Mouse (Mus musculus) retina, postnatal 1 day (tissue): ENCODE measurements around the gene Gne.
A peak's percentile ranks its signal among the peaks of the same experiment; 100 is the strongest.

Source experiments
- DNase-seq: peaks from one replicate; pipeline ENCODE4 v3.0.0-alpha.2; 2012

The Gne gene

DNA sequence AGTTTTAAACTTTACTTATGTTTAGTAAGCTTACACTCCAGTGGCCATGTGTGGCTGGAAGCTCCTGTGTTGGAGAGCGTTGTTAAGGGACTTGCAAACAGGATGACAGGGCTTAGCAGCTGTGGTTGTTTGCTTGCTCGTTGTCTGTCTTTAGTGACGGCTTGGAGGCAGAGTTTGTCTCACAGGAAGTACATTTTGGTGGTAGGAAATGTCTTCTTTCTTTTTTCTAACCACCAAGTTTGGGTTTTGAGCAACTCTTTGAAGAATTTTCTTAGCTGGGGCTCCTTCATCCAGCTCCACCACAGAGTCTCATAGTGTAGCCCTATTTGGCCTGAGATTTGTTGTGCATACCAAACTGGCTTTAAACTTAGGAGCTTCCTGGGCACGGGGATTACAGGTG lies 61.7 kb downstream of the Gne start:
- DNase-seq = no peak

GRCm38 (mm10) chr4:44016791-44017190 lies 67.2 kb downstream of the Gne start:
- DNase-seq = no peak

DNA sequence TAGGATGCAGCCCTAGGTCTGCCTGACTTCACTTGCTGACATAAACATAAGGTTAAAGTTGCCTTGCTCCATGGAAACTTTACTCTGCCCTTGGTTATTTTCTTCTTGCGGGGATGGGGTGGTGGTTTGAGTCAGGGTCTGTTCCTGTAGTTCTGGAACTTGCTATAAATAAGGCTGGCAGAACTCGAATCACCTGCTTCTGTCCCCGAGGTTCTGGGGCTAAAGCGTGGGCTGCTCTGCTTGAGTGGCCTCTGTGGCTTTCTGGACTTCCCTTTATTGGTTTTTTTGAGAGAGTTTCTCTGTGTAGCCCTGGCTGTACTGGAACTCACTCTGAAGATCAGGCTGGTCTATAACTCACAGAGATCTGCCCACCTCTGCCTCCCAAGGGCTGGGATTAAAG lies 67.9 kb downstream of the Gne start:
- DNase-seq = no peak

DNA sequence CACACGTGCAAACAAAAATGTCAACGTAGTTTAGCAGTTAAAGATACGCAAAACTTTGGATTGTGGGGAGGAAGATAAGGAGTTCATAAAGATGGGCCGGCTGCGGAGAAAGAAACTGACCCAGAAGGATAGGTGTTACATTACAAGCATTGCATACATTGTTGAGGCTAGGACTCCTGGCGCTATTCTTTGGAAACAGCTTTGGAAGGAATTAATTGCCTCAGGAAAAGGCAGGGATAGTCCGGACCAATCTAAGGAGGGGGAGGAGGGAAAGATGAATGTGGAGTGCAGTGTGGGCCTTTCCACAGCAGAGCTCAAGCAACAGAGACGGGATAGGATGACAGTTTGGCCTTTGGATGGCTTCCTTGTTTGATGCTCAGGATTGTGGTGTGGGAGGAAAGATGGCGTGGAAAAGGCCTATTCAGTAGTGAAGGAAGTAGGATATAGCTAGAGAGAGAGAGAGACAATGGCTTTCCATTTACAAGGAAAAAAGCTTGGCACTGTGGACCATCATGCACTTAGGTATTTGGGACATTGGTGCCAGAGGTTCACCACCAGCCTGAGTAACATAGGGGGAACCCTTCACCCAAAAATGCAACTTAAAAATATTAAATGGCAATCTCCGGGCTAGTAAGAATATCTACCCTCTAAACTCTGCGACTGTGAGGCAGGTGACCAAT lies 70.4 kb downstream of the Gne start:
- DNase-seq = no peak

DNA sequence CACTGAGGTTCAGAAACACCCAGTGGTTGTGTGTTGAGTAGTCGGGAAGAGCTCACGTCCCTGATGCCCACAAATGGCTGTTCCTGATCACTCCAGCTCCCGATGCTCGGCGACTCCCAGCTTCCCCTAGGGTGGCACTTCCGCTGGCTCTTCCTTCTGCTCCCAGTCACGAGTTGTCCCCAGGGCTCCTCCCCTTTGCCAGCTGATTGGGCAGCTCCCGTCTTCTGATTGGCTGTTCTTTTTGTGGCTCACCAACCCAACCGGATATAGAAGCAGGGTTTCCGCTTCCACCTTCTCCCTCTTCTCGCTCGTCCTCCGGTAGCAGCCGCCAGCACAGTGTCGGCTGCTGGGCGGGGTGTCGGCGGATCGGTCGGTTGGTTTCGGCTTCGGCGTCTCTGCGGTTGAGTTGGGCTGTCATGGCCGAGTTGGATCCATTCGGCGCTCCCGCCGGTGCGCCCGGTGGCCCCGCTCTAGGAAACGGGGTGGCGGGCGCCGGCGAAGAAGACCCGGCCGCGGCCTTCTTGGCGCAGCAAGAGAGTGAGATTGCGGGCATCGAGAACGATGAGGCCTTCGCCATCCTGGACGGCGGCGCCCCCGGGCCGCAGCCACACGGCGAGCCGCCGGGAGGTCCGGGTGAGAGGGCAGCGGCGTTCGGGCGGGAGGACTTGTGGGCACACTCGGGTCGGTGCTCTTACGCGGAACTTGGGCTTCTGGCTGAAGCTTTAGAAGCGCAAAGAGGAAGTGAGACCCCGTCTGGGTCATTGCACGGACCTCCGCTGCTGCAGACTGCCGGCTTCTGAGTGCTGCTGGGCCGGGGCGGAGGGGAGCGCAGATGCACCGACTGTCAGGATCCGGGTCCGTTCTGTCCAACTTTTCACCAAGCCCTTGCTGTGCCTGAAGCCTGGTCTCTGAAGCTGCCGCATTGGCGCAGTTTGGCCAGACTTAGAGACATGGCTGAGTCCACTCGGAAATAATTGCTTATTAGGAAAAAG lies 71.3 kb downstream of the Gne start:
- DNase-seq = peak; percentile 98

GRCm38 (mm10) chr4:44011799-44012198 lies 72.2 kb downstream of the Gne start:
- no peak for DNase-seq

- no peak for DNase-seq
Measured at GRCm38 (mm10) chr4:44010893-44011292, 73.1 kb downstream of the Gne start.

DNA sequence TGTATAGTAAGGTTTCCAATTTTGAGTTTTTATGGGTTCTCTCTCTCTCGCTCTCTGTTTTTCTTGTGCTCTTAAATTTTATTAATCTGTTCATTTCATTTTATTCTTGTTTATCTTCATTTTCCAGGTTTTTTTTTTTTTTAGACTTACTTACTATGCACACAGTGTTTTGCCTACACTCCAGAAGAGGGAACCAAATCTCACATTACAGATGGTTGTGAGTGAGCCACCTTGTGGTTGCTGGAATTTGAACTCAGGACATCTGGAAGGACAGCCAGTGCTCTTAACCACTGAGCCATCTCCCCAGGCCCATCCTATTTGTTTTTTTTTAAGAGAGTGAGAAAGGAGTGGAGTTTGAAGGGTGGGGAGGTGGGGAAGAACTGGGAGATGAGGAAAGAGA lies 73.8 kb downstream of the Gne start:
- no peak for DNase-seq

GRCm38 (mm10) chr4:44004623-44005409 lies 79.2 kb downstream of the Gne start:
- DNase-seq = no peak

DNA sequence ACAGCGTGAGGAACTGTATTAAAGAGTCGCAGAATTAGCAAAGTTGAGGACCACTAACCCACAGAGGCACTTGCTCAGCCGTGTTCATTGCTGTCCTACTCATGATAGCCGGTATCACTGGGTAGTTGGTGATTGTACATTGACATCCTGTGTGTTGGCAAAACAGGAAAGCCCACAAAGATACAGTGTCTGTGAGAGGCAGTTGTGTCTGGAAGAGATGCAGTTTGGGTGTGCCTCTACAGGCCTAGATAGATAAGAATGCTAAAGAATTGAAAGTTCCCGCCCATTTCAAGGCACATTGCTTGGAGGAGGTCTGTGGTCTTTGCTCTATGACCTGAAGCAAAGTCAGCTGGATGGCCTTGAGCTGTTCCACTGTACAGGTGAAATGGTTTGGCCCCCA lies 79.9 kb downstream of the Gne start, which contains the start of gene Clta:
TSS of gene Clta (plus strand) at position 327 of the 400 bp plus-strand sequence.
- DNase-seq = no peak

DNA sequence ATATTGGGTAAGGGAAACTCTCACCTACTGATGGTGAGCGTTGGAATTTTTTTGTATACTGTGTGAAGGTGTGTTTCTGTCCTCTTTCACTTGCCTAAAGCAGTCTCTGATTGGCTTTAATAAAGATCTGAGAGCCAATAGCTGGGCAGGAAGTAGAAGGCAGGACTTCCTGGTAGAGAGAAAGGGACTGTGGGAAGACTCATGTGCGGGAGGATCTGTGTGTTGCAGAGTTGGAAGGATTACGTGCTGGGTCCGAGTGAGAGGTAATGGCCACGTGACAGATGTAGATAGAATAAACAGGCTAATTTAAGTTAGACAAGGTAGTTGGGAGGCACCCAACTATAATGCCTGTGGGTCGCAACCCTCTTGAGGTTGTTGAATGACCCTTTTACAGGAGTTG lies 80.4 kb downstream of the Gne start:
- no peak for DNase-seq

GRCm38 (mm10) chr4:43994342-43994741 lies 89.6 kb downstream of the Gne start:
- no peak for DNase-seq

DNA sequence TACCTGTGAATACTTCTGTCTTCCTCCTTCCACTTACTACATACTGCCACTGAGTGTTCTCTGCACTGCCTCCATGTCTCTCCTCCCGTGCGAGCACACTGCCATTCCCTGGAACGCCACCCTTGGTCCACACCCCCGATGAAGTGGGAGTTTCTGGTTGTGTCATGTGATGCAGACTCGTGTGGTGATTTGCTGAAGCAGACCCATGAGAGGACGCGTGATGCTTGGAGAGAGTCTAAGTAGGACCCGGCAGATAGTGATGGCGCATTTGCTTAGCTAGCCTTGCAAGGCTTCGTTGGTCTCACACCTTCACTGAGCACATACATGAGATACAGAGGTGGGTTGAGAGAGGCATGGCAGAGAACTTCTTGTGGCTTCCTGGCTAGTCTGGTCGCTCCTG lies 90.9 kb downstream of the Gne start:
- DNase-seq = no peak

- no peak for DNase-seq
Measured at GRCm38 (mm10) chr4:43988976-43989375, 95.0 kb downstream of the Gne start.

- DNase-seq = no peak
Measured at GRCm38 (mm10) chr4:43984326-43984725, 99.7 kb downstream of the Gne start.
